Mouse (Mus musculus) CH12.LX (cell line): ENCODE results near the gene Etfa.
A peak's percentile ranks its signal among the peaks of the same experiment; 100 is the strongest.

ENCODE experiments used
- ELF1 ChIP-seq: IDR thresholded peaks from 2 replicates; pipeline ENCODE4 v1.6.1; 2014; ENCODE audit warnings: low read depth, mild to moderate bottlenecking, inconsistent platforms, low read length, improper control_type of control experiment
- EP300 ChIP-seq: IDR thresholded peaks from 2 replicates; pipeline ENCODE4 v1.6.1; 2011; ENCODE audit warnings: low read length, improper control_type of control experiment
- HCFC1 ChIP-seq: IDR thresholded peaks from 2 replicates; pipeline ENCODE4 v1.6.1; 2012; ENCODE audit warnings: low read depth, mild to moderate bottlenecking, inconsistent platforms, low read length, improper control_type of control experiment
- POLR2A ChIP-seq: IDR thresholded peaks from 2 replicates; pipeline ENCODE4 v1.6.1; 2011; ENCODE audit warnings: low read depth, mild to moderate bottlenecking, improper control_type of control experiment, low read length
- RAD21 ChIP-seq: IDR thresholded peaks from 2 replicates; pipeline ENCODE4 v1.6.1; 2011; ENCODE audit warnings: low read depth, mild to moderate bottlenecking, low read length, improper control_type of control experiment, moderate library complexity
- ZC3H11A ChIP-seq: IDR thresholded peaks from 2 replicates; pipeline ENCODE4 v1.6.1; 2012; ENCODE audit warnings: low read depth, mild to moderate bottlenecking, inconsistent platforms, low read length, improper control_type of control experiment
- ZNF384 ChIP-seq: IDR thresholded peaks from 2 replicates; pipeline ENCODE4 v1.6.1; 2012; ENCODE audit warnings: low read depth, low read length, improper control_type of control experiment, inconsistent platforms

DNA sequence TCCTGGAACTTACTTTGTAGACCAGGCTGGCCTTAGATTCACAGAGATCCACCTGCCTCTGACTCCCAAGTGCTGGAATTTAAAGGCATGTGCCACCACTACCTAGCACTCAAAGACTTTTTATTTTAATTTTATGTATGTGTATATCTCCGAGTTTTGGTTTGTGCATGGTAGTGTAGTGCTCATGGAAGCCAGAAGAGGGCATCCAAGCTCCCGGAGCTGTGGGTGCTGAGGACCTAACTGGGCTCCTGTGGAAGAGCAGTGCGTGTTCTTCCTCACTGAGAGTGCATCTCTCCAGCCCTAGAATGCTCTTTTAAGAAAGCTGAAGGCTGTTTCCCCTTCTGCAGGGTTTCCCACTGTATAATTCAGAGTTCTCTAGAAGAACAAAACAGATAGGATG, 102.2 kb downstream of the Etfa start:
- TF ChIP-seq ELF1 (no peak), ZC3H11A (no peak), POLR2A (no peak), HCFC1 (no peak), ZNF384 (no peak), EP300 (no peak), RAD21 (peak; percentile 4)
